Mouse (Mus musculus): Measurements from ENCODE around the gene Pax6.

The Pax6 gene

GRCm38 (mm10) chr2:105715409-105716115 is 46.9 kb downstream of the Pax6 start:
- no peak for DNase-seq (ENCODE audit: extremely low spot score)

DNA sequence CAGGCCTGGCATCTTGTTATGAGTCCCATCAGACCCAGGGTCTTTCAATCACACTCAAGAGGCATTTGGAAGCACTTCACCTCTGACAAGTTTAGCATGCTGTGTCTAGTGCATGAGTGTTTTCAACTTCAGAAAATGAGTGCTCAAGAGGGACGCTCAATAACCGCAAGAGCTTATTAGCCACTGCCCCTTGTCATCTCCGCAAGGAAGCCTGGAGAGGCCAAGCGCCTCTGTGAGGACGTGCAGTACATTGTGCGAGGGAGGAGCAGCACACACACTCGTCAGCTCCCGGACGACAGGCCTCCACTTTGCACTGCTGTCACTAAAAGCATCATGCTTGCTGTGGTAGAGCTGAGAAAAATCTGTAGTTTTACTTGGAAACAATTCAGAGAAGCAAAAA is 58.0 kb downstream of the Pax6 start:
- DNase-seq (ENCODE audit: extremely low spot score): no peak

GRCm38 (mm10) chr2:105730704-105731103 is 62.0 kb downstream of the Pax6 start:
- no peak for DNase-seq (ENCODE audit: extremely low spot score)

DNA sequence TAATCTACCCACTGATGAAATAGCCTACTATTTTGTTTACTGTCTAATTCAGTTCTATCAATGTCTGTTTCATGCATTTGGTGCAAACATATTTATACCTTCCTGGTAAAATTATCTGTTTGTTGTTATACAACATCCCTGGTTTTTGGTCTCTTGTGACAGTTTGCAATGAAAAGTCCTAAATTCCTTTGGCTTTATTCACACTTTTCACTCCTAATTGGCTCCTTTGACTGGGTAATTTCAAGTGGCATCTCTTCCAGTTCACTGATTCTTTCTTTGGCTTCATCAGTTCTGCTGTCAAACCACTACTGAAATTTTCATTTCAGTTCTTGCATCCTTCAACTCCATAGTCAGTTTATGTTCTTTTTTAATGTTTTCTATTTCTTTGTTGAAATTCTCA is 67.5 kb downstream of the Pax6 start:
- no peak for DNase-seq (ENCODE audit: extremely low spot score)

DNA sequence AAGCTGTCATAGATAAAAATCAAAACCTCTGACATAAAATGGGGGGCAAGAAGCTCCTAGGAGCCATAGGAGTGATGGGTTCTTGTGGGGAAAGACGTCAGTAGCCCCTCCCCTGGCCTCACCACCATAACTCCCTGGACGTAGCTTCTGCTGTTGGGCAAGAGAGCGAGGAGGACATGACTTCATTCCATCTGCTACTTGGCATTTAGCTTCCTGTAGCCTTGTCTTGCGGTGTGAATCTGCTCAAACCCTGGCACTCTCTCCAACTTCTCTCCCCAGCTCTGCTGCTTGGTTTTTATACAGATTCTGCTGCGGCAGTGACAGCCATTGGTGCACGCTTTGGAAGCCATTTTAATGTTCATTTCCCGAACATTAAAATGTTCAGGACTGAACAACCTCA is 78.2 kb downstream of the Pax6 start:
- no peak for DNase-seq (ENCODE audit: extremely low spot score)

Data from embryo, embryonic 9.5 days (tissue).